Mouse (Mus musculus) thymus, postnatal 10 days (tissue): ENCODE data around the gene Sun2.

Source experiments
- DNase-seq, 2 experiments: peaks; one replicate each; pipeline ENCODE4 v3.0.0; 2021; ENCODE audit warnings: low spot score in 2 of 2

Sun2 gene

GRCm38 (mm10) chr15:79741921-79742705, at the start of gene Sun2:
Gene Sun2, minus strand, starts transcription at chr15:79742536.
- DNase-seq, result peak; percentile 90 to 93

GRCm38 (mm10) chr15:79791502-79791901, 49.2 kb upstream of the Sun2 start:
- peak in 1 of 2 experiments; percentile 66 for DNase-seq

GRCm38 (mm10) chr15:79790905-79791304, 48.6 kb upstream of the Sun2 start:
- DNase-seq, result no peak

GRCm38 (mm10) chr15:79790111-79790510, 47.8 kb upstream of the Sun2 start:
- DNase-seq, result no peak

- DNase-seq, result no peak
These were observed 45.5 kb upstream of the Sun2 start for GRCm38 (mm10) chr15:79787815-79788214.

GRCm38 (mm10) chr15:79785056-79785455, 42.7 kb upstream of the Sun2 start:
- DNase-seq, result no peak

GRCm38 (mm10) chr15:79777749-79778148, 35.4 kb upstream of the Sun2 start, which contains the start of gene Dnal4:
Gene Dnal4, minus strand, starts transcription at chr15:79777849.
- DNase-seq, result no peak

GRCm38 (mm10) chr15:79775662-79776061, 33.3 kb upstream of the Sun2 start:
- DNase-seq, result no peak

- peak; percentile 96 to 98 for DNase-seq
These were observed 32.0 kb upstream of the Sun2 start for GRCm38 (mm10) chr15:79774117-79775027.

- no peak for DNase-seq
These were observed 28.4 kb upstream of the Sun2 start for GRCm38 (mm10) chr15:79770629-79771240.

- no peak for DNase-seq
These were observed 26.0 kb upstream of the Sun2 start for GRCm38 (mm10) chr15:79768302-79768701.

GRCm38 (mm10) chr15:79767327-79767961, 25.1 kb upstream of the Sun2 start:
- no peak for DNase-seq

GRCm38 (mm10) chr15:79766586-79767071, 24.3 kb upstream of the Sun2 start:
- DNase-seq, result no peak

- no peak for DNase-seq
These were observed 23.8 kb upstream of the Sun2 start for GRCm38 (mm10) chr15:79766168-79766567.

GRCm38 (mm10) chr15:79765361-79765760, 23.0 kb upstream of the Sun2 start:
- DNase-seq, result no peak

GRCm38 (mm10) chr15:79764539-79765267, 22.4 kb upstream of the Sun2 start:
- no peak for DNase-seq

GRCm38 (mm10) chr15:79763601-79764246, 21.4 kb upstream of the Sun2 start:
- no peak for DNase-seq

- no peak for DNase-seq
These were observed 20.7 kb upstream of the Sun2 start for GRCm38 (mm10) chr15:79763001-79763400.

- DNase-seq, result no peak
These were observed 18.6 kb upstream of the Sun2 start for GRCm38 (mm10) chr15:79760956-79761355.

GRCm38 (mm10) chr15:79757118-79757517, 14.8 kb upstream of the Sun2 start:
- no peak for DNase-seq
